Mouse (Mus musculus): ENCODE results near the gene Olfr275. TPM values are rescaled to one million over a fixed set of nuclear protein-coding genes. Genes with fewer than 3 reads are reported as not detected.

Olfr275 gene
- not detected for polyA plus RNA-seq (2017; shearing (Covaris generic))

GRCm38 (mm10) chr4:52814304-52814703, at the start of gene Olfr275:
Olfr275 (plus strand) TSS chr4:52814604.

GRCm38 (mm10) chr4:52859136-52859535, 44.7 kb downstream of the Olfr275 start, which contains the start of gene Olfr273:
Olfr273 (minus strand) TSS chr4:52859236.

Other genes with a start within 250 kb of the Olfr275 start
- not detected for gene Toporsl, start 218.3 kb upstream of the Olfr275 start, polyA plus RNA-seq (2017; shearing (Covaris generic))
- 0.22 TPM for gene Olfr273, start 44.6 kb downstream of the Olfr275 start, polyA plus RNA-seq (2017; shearing (Covaris generic))
- gene Olfr272, start 104.6 kb downstream of the Olfr275 start, polyA plus RNA-seq (2017; shearing (Covaris generic)) = not detected
- not detected for gene Olfr270, start 149.9 kb downstream of the Olfr275 start, polyA plus RNA-seq (2017; shearing (Covaris generic))
- not detected for gene Nipsnap3a, start 174.7 kb downstream of the Olfr275 start, polyA plus RNA-seq (2017; shearing (Covaris generic))
- 86.1 TPM for gene Nipsnap3b, start 197.3 kb downstream of the Olfr275 start, polyA plus RNA-seq (2017; shearing (Covaris generic))